Mouse (Mus musculus) spleen, adult 2 months (tissue): ENCODE measurements around the gene Mrtfb. TPM values are rescaled to one million over a fixed set of nuclear protein-coding genes. Genes with fewer than 3 reads are reported as not detected.

Source experiments
- DNase-seq, 2 experiments: peaks; one replicate each; pipeline versions ENCODE4 v3.0.0 to v3.0.0-alpha.2; 2012 to 2021; ENCODE audit warnings: low spot score in 2 of 2, low read depth in 1 of 2
- H3K27ac ChIP-seq: fragments of 200-500 bp; 2 replicates; pipeline ENCODE4 v1.5.1; 2012; ENCODE audit warnings: low read length, inconsistent platforms; ENCODE audit not compliant: insufficient read depth
- H3K27me3 ChIP-seq: fragments of 200-500 bp; 2 replicates; pipeline ENCODE4 v1.6.1; 2012; ENCODE audit warnings: mild to moderate bottlenecking, moderate library complexity, low read length, inconsistent platforms; ENCODE audit not compliant: control insufficient read depth, insufficient read depth
- H3K36me3 ChIP-seq: fragments of 200-500 bp; 2 replicates; pipeline ENCODE4 v1.6.1; 2012; ENCODE audit warnings: mild to moderate bottlenecking, low read length, inconsistent platforms; ENCODE audit not compliant: control insufficient read depth, insufficient read depth
- H3K4me1 ChIP-seq: fragments of 200-500 bp; 2 replicates; pipeline ENCODE4 v1.6.1; 2011; ENCODE audit warnings: inconsistent platforms; ENCODE audit not compliant: control insufficient read depth, insufficient read depth, insufficient read length
- H3K4me3 ChIP-seq: fragments of 200-500 bp; 2 replicates; pipeline ENCODE4 v1.5.1; 2011; ENCODE audit warnings: mild to moderate bottlenecking, inconsistent platforms; ENCODE audit not compliant: insufficient read depth, insufficient read length; ENCODE audit errors: extremely low read depth
- CTCF ChIP-seq: fragments of 200-500 bp; IDR thresholded peaks from 2 replicates; pipeline ENCODE4 v1.5.1; 2011; ENCODE audit warnings: mild to moderate bottlenecking, inconsistent platforms; ENCODE audit not compliant: insufficient read depth, insufficient read length, insufficient replicate concordance; ENCODE audit errors: extremely low read depth
- POLR2A ChIP-seq: fragments of 200-500 bp; IDR thresholded peaks from 2 replicates; pipeline ENCODE4 v1.6.1; 2011; ENCODE audit warnings: low read depth, low read length, inconsistent platforms
- WGBS: fragments of 180-500 bp; shearing (Covaris S2); methylation state at CpG from one replicate; pipeline ENCODE4 v1.1.7; 2018; 5-methylcytosine and 5-hydroxymethylcytosine counted together
- polyA plus RNA-seq: library from polyadenylated mRNA; depleted of rRNA; stranded (reverse); fragments of >200 nt; gene quantifications from 2 replicates; pipeline ENCODE4 v1.2.3, GENCODE M21; 2012

Mrtfb gene
- polyA plus RNA-seq, 1 experiment = 4.5 TPM

DNA sequence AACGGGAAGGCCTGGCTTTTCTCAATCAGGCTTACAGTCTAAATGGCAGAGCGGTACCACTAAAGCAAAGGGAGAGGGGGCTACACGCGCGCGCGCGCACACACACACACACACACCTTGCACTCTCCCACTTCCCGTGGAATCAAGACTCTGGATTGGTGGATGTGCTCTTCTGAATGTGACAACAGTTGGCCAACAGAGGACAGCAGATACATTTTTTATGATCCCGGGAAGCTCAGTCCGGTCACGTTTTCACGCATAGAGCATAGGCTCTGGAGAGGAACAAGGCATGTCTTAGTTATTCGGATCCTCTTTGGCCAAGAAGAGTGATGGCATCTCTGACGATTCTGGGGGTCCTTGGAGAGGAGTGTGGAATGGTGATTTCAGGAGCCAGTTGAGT is 190.2 kb downstream of the Mrtfb start:
- no peak for TF ChIP-seq CTCF
- no peak for TF ChIP-seq POLR2A
- no peak overlapping the region for H3K4me3 ChIP-seq
- H3K27ac ChIP-seq = no peak overlapping the region
- H3K27me3 ChIP-seq = peaks cover 15% of the 10 kb centered on the region
- DNase-seq = no peak
- 59% methylated on average over 15 of the region's 15 CpGs for WGBS
- no peaks in the 10 kb centered on the region for H3K36me3 ChIP-seq
- H3K4me1 ChIP-seq = no peaks in the 10 kb centered on the region; the same call in none of the 2 replicates

DNA sequence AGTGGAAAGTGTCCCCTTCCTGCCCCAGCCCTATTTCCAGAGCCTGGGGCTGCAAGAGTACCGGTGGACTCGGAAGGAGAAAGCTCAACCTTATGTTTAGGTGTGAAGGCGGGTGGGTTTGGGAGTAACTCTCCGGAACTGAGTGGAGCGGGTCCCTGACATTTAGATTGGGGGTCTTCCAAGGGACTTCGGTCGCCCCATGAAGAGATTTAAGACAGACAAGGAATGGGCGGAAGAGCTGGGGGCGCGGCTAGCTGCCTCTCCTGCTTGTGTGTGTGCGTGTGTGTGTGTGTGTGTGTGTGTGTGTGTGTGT is 190.6 kb downstream of the Mrtfb start:
- H3K4me3 ChIP-seq = no peak overlapping the region
- H3K4me1 ChIP-seq = no peaks in the 10 kb centered on the region; the same call in none of the 2 replicates
- peaks cover 15% of the 10 kb centered on the region for H3K27me3 ChIP-seq
- TF ChIP-seq CTCF (no peak), POLR2A (no peak)
- no peaks in the 10 kb centered on the region for H3K36me3 ChIP-seq
- 24% methylated on average over 11 of the region's 11 CpGs for WGBS
- no peak overlapping the region for H3K27ac ChIP-seq
- DNase-seq = no peak

DNA sequence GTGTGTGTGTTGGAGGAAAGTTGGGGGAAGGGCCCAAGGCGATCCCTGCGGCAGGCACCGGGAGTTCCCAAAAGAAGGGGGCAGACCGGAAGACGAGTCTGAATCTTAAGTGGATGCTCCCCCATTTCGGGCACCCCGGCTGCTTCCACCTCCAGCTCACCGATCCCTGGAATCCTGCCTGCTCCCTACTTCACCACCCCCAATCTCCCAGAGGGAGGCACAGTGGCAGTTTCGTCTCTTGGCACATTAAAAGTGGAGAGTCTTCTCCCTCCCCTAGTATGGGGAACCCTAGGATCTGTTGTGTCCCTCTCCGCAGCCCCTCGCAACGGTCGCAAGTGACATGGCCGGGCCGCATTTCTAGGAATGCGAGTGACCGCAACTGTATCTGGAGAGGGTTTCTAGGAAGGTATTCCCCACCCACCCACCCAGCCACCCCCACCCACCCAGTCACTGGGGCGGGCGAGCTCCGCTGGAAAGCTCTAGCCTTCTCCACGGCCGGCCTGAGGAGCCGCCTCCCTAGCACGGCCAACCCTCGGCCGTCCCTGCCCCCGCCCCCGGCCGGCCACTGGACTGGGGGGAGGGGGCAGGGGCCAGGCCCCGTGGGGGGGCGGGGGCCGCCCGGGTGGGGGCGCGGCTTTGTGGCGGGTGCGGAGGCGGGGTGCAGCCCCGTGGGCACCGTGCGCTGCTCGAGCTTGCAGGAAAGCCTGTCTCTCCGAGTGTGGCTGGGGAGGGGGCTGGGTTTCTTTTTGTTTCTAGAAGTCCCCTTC is 191.2 kb downstream of the Mrtfb start:
- Histone ChIP-seq H3K4me1 (no peaks in the 10 kb centered on the region; the same call in none of the 2 replicates), H3K36me3 (no peaks in the 10 kb centered on the region), H3K4me3 (peak overlapping the region; percentile 54), H3K27ac (no peak overlapping the region), H3K27me3 (peaks cover 15% of the 10 kb centered on the region)
- no peak for DNase-seq
- WGBS = 3% methylated on average over 34 of the region's 43 CpGs
- TF ChIP-seq POLR2A (no peak), CTCF (no peak)

DNA sequence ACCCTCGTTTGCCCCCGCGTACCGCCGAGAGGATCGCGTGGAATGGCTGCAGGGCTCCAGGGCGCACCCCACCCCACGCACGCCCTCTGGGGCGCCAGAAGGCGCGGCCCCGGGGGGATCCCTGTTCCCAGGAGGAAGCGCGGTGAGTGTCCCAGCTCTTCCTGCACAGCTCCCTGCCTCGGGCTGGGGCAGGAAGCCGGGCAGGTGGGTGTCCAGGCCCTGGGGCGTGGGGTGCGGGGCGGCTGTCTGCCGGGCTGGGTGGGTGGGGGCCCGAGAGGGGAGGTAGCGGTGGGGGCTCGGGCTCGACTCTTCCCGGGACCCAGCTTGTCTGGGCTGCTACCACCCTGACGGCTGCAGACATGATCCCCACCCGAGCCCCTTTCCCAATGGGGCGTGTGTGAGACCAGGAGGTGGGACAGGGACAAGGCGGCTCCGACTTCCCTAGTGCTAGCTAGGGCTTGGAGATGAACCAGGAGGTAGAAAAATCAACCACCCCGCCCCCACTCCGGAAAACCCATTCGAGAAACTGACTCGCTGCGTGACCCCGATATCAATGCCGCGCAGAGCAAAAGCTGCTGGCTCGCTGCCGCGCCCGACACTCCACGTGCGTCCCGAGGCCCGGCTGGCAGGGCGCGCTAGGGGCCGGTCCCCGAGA is 191.9 kb downstream of the Mrtfb start:
- WGBS = 2% methylated on average over 40 of the region's 52 CpGs

DNA sequence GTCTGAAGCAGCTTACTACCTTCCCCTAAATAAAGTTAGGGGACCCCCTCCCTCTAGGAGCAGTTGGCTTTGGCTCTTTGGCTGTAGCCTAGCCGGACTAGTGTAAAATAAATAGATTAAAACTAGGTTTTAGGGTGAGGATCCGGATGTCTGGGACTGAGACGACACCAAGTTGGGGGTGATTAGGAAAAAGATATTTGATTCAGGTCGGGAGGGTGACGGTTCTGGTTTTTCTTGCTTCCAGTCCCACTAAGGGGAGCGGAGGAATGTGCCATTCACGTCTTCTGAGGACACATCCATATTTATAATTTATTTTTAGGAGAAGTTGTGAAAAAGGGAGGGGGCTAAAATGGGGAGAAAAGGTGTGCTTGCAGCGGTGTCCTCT is 192.4 kb downstream of the Mrtfb start:
- Histone ChIP-seq H3K27me3 (peaks cover 15% of the 10 kb centered on the region), H3K4me3 (no peak overlapping the region), H3K27ac (no peak overlapping the region), H3K36me3 (no peaks in the 10 kb centered on the region), H3K4me1 (no peaks in the 10 kb centered on the region; the same call in none of the 2 replicates)
- 30% methylated on average over 8 of the region's 8 CpGs for WGBS
- DNase-seq = no peak
- TF ChIP-seq CTCF (no peak), POLR2A (no peak)

More for the DNA sequence above, 191.9 kb downstream of the Mrtfb start:
- H3K4me3 ChIP-seq = peak overlapping the region; percentile 54
- peaks cover 15% of the 10 kb centered on the region for H3K27me3 ChIP-seq
- no peak overlapping the region for H3K27ac ChIP-seq
- no peaks in the 10 kb centered on the region for H3K36me3 ChIP-seq
- DNase-seq = no peak
- H3K4me1 ChIP-seq = no peaks in the 10 kb centered on the region; the same call in none of the 2 replicates
- TF ChIP-seq CTCF = no peak
- no peak for TF ChIP-seq POLR2A

DNA sequence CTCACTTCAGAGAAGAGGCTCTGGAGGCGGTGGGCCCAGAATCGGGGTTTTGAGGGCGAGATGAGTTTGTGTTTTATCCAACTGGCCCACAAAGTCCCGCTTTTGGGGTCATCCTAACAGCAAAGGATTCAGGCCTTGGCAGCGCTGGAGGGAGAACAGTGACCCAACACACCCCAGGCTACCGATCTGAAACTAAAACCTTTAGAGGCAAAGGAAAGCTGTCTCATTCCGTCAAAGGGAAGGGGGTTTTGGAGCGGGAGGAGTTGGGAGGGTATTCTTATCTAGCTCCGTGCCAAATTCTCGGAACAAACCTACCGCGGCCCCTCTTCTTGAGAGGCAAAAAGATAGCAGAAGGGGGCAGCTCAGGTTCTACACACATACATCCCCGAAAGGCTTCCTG is 193.2 kb downstream of the Mrtfb start:
- 60% methylated on average over 13 of the region's 13 CpGs for WGBS
- no peaks in the 10 kb centered on the region; the same call in none of the 2 replicates for H3K4me1 ChIP-seq
- no peak overlapping the region for H3K4me3 ChIP-seq
- H3K27me3 ChIP-seq = peaks cover 15% of the 10 kb centered on the region
- no peak for TF ChIP-seq POLR2A
- TF ChIP-seq CTCF = no peak
- H3K36me3 ChIP-seq = no peaks in the 10 kb centered on the region
- H3K27ac ChIP-seq = no peak overlapping the region
- no peak for DNase-seq

DNA sequence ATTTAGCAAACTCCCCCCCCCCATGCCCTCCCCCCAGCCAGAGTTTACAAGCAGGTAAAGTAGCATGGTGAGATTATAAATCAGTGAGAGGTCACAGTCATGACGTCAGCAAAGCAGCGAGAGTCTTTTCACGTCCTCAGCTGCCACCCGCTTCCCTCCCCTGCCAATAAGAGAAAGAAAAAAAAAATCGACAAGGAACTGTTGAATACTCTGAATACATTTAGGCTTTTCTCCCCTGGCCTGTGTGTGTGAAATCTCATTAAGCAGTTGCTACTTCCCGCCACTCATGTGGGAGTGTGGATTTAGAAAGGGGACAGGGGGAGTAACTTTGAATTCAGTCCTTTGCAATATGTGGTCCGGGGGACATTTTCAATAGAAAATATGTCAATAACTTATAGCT is 194.6 kb downstream of the Mrtfb start:
- H3K4me1 ChIP-seq = no peaks in the 10 kb centered on the region; the same call in none of the 2 replicates
- TF ChIP-seq POLR2A = no peak
- H3K4me3 ChIP-seq = no peak overlapping the region
- H3K27me3 ChIP-seq = peaks cover 15% of the 10 kb centered on the region
- no peak for DNase-seq
- WGBS = 43% methylated on average over 7 of the region's 7 CpGs
- H3K27ac ChIP-seq = no peak overlapping the region
- H3K36me3 ChIP-seq = no peaks in the 10 kb centered on the region
